Mouse (Mus musculus) heart, postnatal 10 days (tissue): ENCODE data around the gene Slc44a4. TPM values are rescaled to one million over a fixed set of nuclear protein-coding genes. Genes with fewer than 3 reads are reported as not detected.

Experiments
- DNase-seq, 2 experiments: peaks; one replicate each; pipeline ENCODE4 v3.0.0; 2021
- intact Hi-C: fragments of 180-260 bp; cut with DNase I; formaldehyde crosslinking; loops from one replicate; pipeline ENCODE4 v1.15.1; 2025
- total RNA-seq, 2 experiments: library from RNA; stranded (reverse); gene quantifications; 2 replicates each; pipeline ENCODE4 v1.2.3; 2021

Slc44a4 gene
- total RNA-seq = not detected

DNA sequence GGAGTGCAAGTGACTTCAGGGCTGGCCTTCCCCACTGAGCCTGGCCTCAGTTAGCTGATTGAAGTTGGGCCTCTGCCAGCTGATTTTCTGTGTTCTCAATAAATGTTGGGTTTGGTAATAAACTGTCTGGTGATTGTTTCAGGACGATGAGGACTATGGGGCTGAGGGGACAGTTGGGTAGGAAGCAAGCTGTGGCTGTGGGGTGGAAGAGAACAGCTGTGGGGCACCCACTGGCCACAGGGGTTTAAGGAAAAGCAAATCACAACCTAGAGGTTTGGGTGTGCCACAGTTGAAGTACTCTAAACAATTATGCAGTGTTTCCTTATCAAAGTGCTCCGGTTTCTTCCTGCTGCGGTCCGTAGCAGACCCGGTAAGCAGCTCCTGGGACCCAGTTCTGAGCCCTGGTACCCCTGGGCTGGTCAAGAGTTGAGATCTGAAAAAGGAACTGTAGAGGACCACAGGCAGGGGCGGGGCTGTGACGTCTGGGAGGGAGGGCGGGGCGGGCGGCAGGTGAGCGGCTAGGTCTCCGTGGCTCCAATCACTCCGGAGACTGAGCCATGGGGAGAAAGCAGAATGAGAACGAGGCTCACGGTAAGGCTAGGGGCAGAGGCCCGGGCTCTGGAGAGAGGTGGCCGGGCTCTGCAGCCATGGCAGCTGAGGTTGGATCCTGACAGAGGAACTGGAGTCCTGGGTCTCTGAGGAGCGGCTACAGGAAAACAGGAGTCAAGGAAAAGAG, at the start of gene Slc44a4:
TSS of gene Slc44a4 (plus strand) at position 537 of the 736 bp plus-strand sequence.
- intact Hi-C loops = loop anchor here (2.0 to 5.0 kb wide), 3 partner anchors 33 to 68 kb away; partner anchors contain the start of gene Lsm2
- no peak for DNase-seq

GRCm38 (mm10) chr17:34865981-34866380, 48.3 kb upstream of the Slc44a4 start:
- DNase-seq = no peak
- intact Hi-C loops = no loop called here

DNA sequence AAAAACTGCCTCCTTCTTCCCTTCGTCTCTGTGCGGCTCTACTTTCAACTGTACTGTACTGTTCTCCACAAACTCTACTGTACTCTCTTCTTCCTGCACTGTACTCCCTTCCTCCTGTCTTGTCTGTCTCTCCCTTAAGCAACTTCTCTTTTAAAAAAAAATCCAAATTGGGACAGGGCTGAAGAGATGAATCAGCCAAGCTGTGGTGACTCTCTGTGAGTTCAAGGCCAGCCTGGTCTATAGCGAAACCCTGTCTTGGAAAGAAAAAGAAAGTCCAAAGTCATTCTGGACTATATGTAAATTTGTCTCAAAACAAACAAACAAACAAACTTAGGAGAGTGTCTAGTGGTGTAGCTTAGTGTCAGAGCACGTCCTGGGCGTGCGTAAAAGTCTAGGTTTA, 39.9 kb upstream of the Slc44a4 start:
- intact Hi-C loops = no loop called here
- no peak for DNase-seq

DNA sequence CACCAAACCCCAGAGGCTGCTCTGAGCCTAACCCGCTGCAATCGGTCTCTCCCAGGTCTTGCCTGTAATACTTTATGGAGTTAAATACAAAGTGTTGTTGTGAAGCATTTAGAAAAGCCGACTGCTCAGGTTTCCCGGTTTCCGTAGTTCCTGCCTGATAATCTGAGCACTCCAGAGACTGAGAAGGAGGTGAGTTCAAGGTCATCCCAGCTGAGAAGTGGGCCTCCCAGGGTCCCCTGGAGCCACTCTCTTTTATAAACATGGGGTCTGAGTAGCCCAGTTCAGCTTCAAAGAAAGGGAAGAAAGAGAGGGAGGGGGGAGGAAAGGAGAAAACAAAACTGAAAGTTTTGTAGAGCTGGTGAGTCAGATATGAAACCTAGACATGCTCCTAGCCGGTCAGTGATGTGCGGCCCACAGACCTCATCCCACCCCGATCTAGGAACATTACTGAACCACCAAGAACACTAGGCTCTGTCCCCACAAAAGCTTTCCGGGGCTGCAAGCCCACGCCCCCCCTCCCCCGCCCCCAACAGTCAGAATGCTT, 34.9 kb upstream of the Slc44a4 start, which contains the start of gene Zbtb12:
TSS of gene Zbtb12 (plus strand) at position 148 of the 544 bp plus-strand sequence.
- intact Hi-C loops = no loop called here
- no peak for DNase-seq

- intact Hi-C loops = no loop called here
- DNase-seq = no peak
Observed at GRCm38 (mm10) chr17:34881166-34881565, 33.1 kb upstream of the Slc44a4 start.

DNA sequence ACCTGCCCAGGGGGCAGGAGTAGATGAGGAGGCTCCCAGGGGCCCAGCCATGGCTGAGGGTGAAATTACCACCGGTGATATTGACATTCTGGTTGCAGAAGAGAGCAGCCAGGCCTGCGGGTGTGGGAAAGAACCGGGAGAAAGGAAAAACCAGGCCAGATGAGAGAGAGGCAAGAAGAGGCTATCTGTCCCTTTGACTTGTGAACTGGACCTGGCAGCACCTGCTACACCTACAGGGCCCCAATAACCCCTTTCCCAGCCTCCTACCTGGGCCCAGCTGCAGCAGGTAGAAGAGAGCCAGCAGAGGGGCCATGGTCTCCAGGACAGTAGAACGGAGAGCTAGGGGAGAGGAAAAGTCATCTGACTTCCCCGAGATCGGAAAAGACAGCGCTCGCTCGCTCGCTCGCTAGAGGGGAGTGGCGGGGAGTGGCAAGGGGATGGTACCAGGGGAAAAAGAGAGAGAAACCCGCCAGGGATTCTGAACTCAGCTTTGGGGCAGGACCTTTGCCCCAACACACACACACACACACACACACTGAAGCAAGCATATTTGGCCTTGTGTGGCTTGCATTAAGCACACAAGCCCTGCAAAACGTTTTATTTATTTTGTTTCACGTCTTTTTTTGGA, 32.5 kb upstream of the Slc44a4 start, which contains the start of gene Gm20547:
TSS of gene Gm20547 (minus strand) at position 360 of the 628 bp plus-strand sequence.
- DNase-seq = no peak
- intact Hi-C loops = no loop called here

GRCm38 (mm10) chr17:34883332-34883731, 30.9 kb upstream of the Slc44a4 start:
- DNase-seq = no peak
- intact Hi-C loops = no loop called here

GRCm38 (mm10) chr17:34884704-34885103, 29.6 kb upstream of the Slc44a4 start:
- intact Hi-C loops = no loop called here
- DNase-seq = no peak

DNA sequence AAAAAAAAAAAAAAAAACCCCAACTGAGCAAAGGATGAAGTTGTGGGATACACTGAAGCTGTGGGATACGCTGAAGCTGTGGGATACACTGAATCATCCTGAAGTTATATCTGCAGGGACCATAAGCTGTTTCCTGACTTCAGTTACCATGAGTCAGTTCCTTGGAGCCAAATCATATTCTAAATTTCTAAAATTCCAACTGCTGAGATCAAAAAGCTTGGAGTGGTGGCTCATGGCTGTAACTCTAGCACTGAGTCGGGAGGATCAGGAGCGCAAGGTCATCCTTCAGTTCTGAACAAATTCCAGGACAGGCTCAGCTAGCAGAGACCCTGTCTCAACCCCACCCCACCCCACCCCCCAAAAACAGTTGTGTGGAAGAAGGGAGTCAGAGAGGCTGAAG, 28.7 kb upstream of the Slc44a4 start:
- intact Hi-C loops = no loop called here
- no peak for DNase-seq

DNA sequence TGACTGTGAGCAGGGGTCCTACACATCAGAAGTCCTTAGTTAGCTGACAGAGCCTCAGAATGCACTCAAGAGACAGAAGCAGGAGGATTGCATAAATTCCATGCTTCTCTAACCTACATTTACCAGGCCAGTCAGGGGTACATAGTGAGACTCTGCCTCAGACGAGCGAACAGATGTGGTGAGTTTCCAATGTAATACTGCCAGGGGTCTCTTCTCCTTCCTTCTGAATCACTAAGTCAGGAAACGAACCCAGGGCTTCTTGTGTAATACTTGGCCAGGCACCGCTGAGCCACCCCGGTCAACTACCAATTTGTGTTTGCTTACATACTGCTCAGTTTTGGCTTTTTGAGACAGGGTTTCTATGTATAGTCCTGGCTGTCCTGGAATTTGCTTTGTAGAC, 26.3 kb upstream of the Slc44a4 start:
- intact Hi-C loops = no loop called here
- DNase-seq = no peak

GRCm38 (mm10) chr17:34890074-34890743, 24.1 kb upstream of the Slc44a4 start:
- DNase-seq = no peak
- intact Hi-C loops = no loop called here

DNA sequence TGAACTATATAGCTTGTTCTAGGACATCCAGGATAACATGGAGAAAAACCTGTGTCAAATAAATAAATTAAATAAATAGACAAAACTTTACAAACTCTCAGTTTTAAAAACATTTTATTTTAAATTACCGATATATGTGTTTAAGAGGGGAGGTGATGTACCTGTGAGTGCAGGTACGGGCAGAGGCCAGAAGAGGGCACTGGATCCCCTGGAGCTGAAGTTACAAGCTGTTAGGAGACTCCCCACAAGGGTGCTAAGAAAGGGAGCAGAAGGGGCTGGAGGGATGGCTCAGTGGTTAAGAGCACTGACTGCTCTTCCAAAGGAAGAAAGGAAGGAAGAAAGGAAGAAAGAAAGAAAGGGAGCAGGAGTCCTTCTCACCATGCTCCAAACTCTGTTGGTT, 22.9 kb upstream of the Slc44a4 start:
- no peak for DNase-seq

GRCm38 (mm10) chr17:34893072-34893824, 21.0 kb upstream of the Slc44a4 start:
- intact Hi-C loops = loop anchor here (2.0 kb wide), 1 partner anchor 36 kb away; no protein-coding TSS in a partner anchor

More for the DNA sequence above, 22.9 kb upstream of the Slc44a4 start:
- intact Hi-C loops = no loop called here

GRCm38 (mm10) chr17:34894074-34894597, 20.1 kb upstream of the Slc44a4 start:
- peak; percentile 94 to 96 for DNase-seq
- intact Hi-C loops = no loop called here

More at GRCm38 (mm10) chr17:34893072-34893824, 21.0 kb upstream of the Slc44a4 start:
- no peak for DNase-seq

DNA sequence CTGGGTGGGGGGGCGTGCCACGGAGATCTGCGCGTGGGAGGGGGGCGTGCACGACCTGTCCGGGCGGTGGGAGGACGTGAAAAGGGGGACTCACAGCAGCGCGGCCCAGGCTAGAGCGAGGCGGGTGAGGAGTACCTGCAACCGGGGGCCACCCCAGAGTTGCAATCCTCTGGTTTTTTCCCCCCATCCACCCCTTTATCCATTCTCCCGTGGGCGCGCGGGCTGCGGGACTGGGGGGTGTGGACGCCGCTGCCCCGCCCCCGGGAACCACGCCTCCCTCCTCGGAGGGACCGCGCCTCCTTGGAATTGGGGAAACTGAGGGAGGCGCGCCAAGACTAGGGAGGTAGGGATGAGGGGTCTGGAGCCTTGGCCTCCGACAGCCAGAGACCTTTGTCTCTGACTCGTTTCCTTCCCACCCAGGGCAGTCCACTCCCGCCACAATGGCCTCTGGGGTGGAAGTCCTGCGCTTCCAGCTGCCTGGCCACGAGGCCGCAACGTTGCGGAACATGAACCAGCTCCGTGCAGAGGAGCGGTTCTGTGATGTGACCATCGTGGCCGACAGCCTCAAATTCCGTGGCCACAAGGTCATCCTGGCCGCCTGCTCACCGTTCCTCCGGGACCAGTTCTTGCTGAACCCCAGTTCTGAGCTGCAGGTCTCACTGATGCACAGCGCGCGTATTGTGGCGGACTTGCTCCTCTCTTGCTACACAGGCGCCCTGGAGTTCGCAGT, 19.3 kb upstream of the Slc44a4 start:
- DNase-seq = peak; percentile 59 to 65
- intact Hi-C loops = no loop called here

GRCm38 (mm10) chr17:34895724-34896123, 18.5 kb upstream of the Slc44a4 start:
- intact Hi-C loops = no loop called here

DNA sequence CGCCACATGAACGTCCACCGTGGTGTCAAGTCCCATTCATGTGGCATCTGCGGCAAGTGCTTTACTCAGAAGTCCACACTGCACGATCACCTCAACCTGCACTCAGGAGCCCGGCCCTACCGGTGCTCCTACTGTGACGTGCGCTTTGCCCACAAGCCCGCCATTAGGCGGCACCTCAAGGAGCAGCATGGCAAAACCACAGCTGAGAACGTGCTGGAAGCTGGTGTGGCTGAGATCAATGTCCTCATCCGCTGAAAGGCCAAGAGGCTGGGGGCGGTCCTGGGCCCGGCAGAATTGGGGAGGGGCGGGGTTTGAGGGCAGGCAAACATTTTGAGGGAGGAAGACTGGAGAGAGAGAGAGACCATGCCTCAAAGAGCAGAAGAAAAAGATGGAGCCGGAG, 17.9 kb upstream of the Slc44a4 start:
- intact Hi-C loops = no loop called here
- DNase-seq = no peak

More at GRCm38 (mm10) chr17:34895724-34896123, 18.5 kb upstream of the Slc44a4 start:
- DNase-seq = no peak

DNA sequence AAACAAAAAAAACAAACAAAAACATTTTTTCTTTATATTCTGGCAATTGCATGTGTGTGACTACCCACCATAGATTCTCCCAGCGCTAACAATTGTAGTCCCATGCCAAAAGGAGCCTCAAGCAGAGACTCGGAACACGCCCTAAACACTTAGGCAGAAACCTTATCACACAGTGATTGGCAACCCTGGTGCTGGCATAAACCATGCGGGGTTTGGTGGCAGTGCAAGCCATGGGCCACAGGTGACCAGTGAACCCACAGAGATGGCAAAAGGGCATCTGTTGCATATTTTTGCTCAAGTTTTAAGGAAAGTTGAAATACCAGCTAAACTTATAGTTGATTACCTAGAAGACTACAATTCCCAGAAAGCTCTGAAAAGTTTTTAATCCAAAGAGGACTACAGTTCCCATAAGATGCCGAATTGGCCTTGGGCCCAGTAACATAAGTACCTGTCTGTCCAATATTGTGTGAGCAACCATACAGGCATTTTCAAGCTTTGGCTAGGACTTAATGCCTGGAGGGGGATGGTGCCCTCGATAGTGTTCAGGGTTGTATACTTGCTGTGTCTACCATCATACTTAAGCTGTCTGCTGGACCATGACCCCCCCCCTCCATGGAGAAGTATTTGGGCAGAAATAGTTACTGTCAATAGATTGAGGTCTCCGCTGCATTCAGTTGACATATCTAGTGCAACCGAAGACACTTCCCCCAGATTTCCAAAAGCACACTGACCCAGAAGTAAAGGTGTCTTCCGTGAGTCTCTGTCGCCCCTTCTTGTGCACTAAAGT, 16.7 kb upstream of the Slc44a4 start:
- DNase-seq = peak; percentile 45 to 58
- intact Hi-C loops = no loop called here

- DNase-seq = peak; percentile 85
- intact Hi-C loops = no loop called here
Observed at GRCm38 (mm10) chr17:34898160-34898586, 16.1 kb upstream of the Slc44a4 start, which contains the start of the genes C2 and Ehmt2. C2 (minus strand) TSS chr17:34898265. Ehmt2 (plus strand) TSS chr17:34898469.
